Mouse (Mus musculus) lung, embryonic 16.5 days (tissue): ENCODE measurements around the gene Psmb7. TPM values are rescaled to one million over a fixed set of nuclear protein-coding genes. Genes with fewer than 3 reads are reported as not detected.

Source experiments
- ATAC-seq: fragments of 200-750 bp; cut with Nextera tagmentation; 2 replicates; pipeline ENCODE4 v1.8.0; 2017; ENCODE audit warnings: low read depth, mild to moderate bottlenecking, moderate library complexity
- H3K27ac ChIP-seq: fragments of 300-500 bp; sonication (generic); 2 replicates; pipeline ENCODE4 v1.5.1; 2014; ENCODE audit warnings: mild to moderate bottlenecking, control low read depth, low read length
- H3K27me3 ChIP-seq: fragments of 300-500 bp; sonication (generic); 2 replicates; pipeline ENCODE4 v1.6.1; 2014; ENCODE audit warnings: low read depth, low read length, mixed read lengths; ENCODE audit not compliant: control insufficient read depth, insufficient read depth
- H3K36me3 ChIP-seq: fragments of 300-500 bp; sonication (generic); 2 replicates; pipeline ENCODE4 v1.6.1; 2014; ENCODE audit warnings: low read length; ENCODE audit not compliant: control insufficient read depth, insufficient read depth
- H3K4me1 ChIP-seq: fragments of 300-500 bp; sonication (generic); replicated peaks from 2 replicates; pipeline ENCODE4 v1.6.1; 2014; ENCODE audit warnings: low read length, mixed read lengths; ENCODE audit not compliant: control insufficient read depth, insufficient read depth
- H3K4me2 ChIP-seq: fragments of 300-500 bp; sonication (generic); 2 replicates; pipeline ENCODE4 v1.6.1; 2014; ENCODE audit warnings: low read depth, low read length, control low read depth
- H3K4me3 ChIP-seq: fragments of 300-500 bp; sonication (generic); 2 replicates; pipeline ENCODE4 v1.5.1; 2014; ENCODE audit warnings: mild to moderate bottlenecking, low read length, control low read depth
- H3K9ac ChIP-seq: fragments of 300-500 bp; sonication (generic); 2 replicates; pipeline ENCODE4 v1.6.1; 2014; ENCODE audit warnings: low read length, control low read depth
- H3K9me3 ChIP-seq: fragments of 300-500 bp; sonication (generic); 2 replicates; pipeline ENCODE4 v1.6.1; 2016; ENCODE audit warnings: low read length; ENCODE audit not compliant: control insufficient read depth
- WGBS: fragments of 180-500 bp; shearing (Covaris S2); extraction: QIAGEN DNeasy Blood & Tissue Kit; methylation state at CpG from one replicate; pipeline ENCODE4 v1.1.7; 2014; 5-methylcytosine and 5-hydroxymethylcytosine counted together
- polyA plus RNA-seq: library from polyadenylated mRNA; unstranded; fragments of >200 nt; fragmentation: Nextera tagmentation; extraction: Ambion mirVana; gene quantifications from 2 replicates; pipeline ENCODE4 v1.2.1, GENCODE M21; 2015

The Psmb7 gene
- polyA plus RNA-seq, 1 experiment from 2014 or later = 238 TPM

DNA sequence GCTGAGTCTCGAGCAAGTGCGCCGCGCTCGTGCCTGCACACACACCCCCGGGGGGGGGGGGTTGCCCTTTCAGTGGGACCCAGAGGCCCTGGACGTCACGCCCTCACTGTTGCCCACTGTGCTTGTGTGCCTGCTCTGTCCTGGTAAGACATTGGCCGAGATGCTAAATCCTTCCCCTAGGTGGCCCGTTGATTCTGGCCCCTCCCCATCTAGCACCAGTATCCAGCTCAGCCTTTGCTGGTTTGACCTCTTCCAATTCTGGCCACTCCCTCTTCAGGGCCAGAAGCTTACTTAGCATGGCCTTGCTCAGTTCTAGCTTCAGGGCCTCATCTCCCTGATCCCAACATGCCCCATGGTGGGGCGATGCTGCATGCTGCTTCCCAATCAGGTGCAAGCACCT, 28.6 kb upstream of the Psmb7 start:
- no peak overlapping the region for H3K4me3 ChIP-seq
- WGBS = 53% methylated on average over 11 of the region's 11 CpGs
- peaks cover 2% of the 10 kb centered on the region; the same call in 1 of the 2 replicates for H3K4me1 ChIP-seq
- peaks cover 2% of the 10 kb centered on the region; the same call in 1 of the 2 replicates for H3K27me3 ChIP-seq
- no peak overlapping the region for H3K4me2 ChIP-seq
- no peaks in the 10 kb centered on the region for H3K9me3 ChIP-seq
- H3K27ac ChIP-seq = no peak overlapping the region
- no peak overlapping the region for H3K9ac ChIP-seq
- no peaks in the 10 kb centered on the region for H3K36me3 ChIP-seq
- no peak for ATAC-seq

DNA sequence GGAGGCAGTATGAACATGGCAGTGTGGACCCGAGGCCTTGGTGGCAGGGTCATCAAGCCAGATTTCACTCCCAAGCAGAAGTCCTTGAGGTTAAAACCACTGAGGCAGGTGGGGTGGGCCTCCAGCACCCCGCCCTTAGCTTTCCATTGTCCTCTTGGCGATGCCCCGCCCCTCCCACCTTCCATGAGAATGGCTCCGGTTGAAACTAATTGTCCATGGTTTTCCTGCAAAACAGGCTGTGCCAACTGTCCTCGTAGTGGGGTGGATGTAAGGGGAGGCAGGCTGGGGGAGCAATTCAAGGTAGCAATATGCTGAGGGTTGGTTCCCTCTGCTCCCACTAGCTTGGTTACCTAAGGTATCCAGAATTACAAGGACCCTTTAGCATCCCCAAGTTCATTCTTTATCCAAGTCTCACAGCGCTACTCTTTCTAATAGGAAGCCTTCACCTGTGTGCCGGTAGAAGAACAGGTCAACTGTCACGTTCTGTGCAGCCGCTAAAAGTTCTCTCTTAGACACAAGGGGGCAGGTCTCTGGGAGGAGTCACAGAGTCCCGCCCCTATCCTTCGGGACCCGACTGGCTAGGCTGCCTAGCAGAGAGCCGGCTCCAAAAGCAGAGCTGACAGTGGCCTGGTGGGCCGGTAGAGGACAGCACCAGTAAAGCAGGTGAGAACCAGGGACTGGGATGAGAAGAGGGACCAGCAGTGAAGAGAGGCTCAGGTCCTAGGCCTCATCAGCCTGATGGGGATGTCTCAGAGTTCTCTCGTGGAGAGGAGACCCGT, 25.1 kb upstream of the Psmb7 start:
- H3K27ac ChIP-seq = no peak overlapping the region
- 16% methylated on average over 17 of the region's 17 CpGs for WGBS
- no peak overlapping the region for H3K9ac ChIP-seq
- peak; percentile 92 for ATAC-seq
- H3K4me1 ChIP-seq = peaks cover 2% of the 10 kb centered on the region; the same call in 1 of the 2 replicates
- peak overlapping the region; percentile 3; the same call in 1 of the 2 replicates for H3K4me2 ChIP-seq
- no peaks in the 10 kb centered on the region for H3K9me3 ChIP-seq
- H3K4me3 ChIP-seq = no peak overlapping the region
- no peaks in the 10 kb centered on the region for H3K36me3 ChIP-seq
- peaks cover 2% of the 10 kb centered on the region; the same call in 1 of the 2 replicates for H3K27me3 ChIP-seq

DNA sequence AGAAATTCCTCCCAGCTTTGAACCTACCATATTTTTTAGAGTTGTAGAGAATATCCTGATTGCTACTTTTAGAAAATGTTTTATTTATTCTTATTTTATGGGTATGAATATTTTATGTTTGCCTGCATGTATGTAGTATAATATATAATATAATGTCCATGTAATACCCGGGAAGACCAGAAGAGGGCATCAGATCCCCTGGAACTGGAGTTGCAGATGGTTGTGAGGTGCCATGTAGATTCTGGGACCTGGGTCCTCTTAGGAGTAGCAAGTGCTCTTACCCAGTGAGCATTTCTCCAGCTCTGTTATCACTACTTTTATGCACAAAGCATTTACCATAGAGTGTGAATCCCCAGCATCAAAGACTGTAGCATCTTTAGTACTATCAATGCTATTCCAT, 17.5 kb upstream of the Psmb7 start:
- Histone ChIP-seq H3K4me2 (no peak overlapping the region), H3K4me1 (0 out of 2 replicates have a peak, but pooled peaks cover 2% of the 10 kb centered on the region), H3K27me3 (peaks cover 2% of the 10 kb centered on the region), H3K36me3 (no peaks in the 10 kb centered on the region), H3K4me3 (no peak overlapping the region), H3K27ac (no peak overlapping the region), H3K9me3 (no peaks in the 10 kb centered on the region), H3K9ac (no peak overlapping the region)
- 3% methylated on average over 1 of the region's 1 CpGs for WGBS
- no peak for ATAC-seq

DNA sequence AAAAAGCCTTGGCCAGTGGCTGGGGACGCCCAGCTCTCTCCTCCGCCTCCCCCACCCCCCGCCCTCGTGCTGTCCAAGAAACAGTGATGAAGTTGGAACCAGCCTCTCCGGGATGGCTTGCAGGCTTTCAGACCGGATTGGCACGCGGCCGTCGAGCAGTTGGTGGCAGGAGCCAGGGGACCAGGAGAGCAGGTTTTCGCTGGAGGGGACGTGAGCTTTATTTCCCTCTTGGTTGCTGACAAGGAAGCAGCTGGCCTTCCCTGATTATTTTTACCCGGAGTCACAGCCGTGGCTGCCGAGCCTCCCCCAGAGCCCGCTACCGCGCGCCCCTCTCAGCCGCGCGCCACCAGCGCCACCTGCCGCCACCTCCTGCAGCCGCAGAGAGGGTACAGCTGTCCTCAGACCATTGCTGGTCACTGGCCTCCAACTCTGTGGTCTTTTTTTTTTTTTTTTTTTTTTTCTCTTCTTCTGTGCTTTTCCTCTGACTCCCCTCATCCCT, 14.5 kb upstream of the Psmb7 start:
- Histone ChIP-seq H3K9ac (peak overlapping the region; percentile 55; the same call in 1 of the 2 replicates), H3K4me1 (0 out of 2 replicates have a peak, but pooled peaks cover 2% of the 10 kb centered on the region), H3K4me2 (peak overlapping the region; percentile 62), H3K36me3 (no peaks in the 10 kb centered on the region), H3K9me3 (no peaks in the 10 kb centered on the region), H3K27me3 (peaks cover 2% of the 10 kb centered on the region), H3K27ac (no peak overlapping the region), H3K4me3 (peak overlapping the region; percentile 28)
- peak; percentile 96 for ATAC-seq
- WGBS = 1% methylated on average over 24 of the region's 25 CpGs

DNA sequence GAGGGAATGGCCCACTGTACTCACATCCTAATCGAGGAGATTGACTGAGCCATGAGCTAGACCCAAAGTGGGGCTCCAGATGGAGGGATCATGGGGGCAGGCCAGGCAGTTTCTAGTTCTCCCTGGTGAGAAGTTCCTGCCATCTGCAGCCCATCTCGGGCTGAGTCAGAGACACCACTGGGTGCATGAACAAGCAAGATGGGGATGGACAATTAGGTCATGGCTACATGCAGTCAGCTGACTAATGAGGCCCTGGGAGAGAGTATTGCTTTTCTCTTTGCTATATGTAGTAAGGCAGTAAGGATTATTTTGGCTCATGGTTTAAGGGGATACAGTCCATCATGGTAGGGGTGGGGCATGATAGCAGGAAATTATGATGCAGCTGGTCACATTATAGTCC, 9.8 kb upstream of the Psmb7 start:
- no peak for ATAC-seq
- 76% methylated on average over 2 of the region's 2 CpGs for WGBS
- Histone ChIP-seq H3K4me3 (no peak overlapping the region), H3K9me3 (no peaks in the 10 kb centered on the region), H3K27ac (no peak overlapping the region), H3K27me3 (peaks cover 2% of the 10 kb centered on the region), H3K4me2 (no peak overlapping the region), H3K36me3 (no peaks in the 10 kb centered on the region), H3K4me1 (0 out of 2 replicates have a peak, but pooled peaks cover 2% of the 10 kb centered on the region), H3K9ac (no peak overlapping the region)

DNA sequence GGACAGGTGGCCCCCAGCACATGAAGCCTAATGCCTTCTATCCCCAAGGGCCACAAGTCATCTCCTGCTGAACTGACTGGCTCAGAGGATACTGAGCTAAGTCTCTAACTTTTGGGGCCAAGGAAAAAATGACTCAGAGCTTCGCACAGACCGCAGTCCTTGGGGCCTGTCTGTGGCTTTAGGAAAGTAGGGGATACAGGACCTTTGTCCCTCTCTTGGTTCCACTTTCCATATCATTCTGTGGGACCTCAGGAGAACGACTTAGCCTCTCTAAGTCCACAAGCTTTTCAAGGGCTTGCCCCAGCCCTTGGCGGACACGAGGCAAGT, 9.4 kb upstream of the Psmb7 start:
- ATAC-seq = no peak
- Histone ChIP-seq H3K27ac (no peak overlapping the region), H3K4me3 (no peak overlapping the region), H3K36me3 (no peaks in the 10 kb centered on the region), H3K27me3 (peaks cover 2% of the 10 kb centered on the region), H3K4me1 (0 out of 2 replicates have a peak, but pooled peaks cover 2% of the 10 kb centered on the region), H3K9ac (no peak overlapping the region), H3K4me2 (no peak overlapping the region), H3K9me3 (no peaks in the 10 kb centered on the region)
- 84% methylated on average over 5 of the region's 5 CpGs for WGBS

DNA sequence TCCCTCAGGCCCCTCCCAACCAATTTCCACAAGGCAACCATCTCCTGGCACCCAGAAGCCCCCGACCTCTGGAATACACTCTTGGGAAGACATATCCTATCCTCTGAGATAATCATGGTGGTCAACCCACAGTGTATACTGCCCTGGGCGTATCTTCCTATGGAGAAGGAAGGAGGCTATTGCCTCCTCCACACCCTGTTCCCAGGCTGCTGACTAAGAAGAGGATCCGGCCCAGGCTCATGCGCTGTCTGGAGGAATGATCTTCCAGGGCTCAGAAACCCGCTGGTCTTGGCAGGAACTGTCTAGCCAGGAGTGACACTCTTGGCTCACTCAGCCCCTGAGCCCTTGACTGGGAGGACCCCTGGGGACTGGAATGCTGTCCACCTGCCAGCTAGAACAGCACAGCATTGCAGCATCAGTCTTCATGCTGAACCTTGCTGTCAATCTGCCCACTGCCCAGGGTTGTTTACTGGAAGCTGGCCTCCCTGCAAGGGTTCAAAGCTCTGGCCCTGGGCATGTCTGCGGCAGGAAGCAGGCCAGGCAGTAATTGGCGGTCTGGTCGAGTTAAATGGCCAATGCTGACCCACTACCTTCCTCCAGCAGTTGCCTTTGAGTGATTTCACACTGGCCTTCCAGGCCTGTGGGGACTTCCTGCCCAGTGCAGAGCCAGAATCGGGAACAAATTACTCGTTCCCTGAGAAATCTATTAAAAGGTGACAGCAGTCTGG, 8.8 kb upstream of the Psmb7 start:
- Histone ChIP-seq H3K4me1 (no peaks in the 10 kb centered on the region), H3K27ac (no peak overlapping the region), H3K4me2 (no peak overlapping the region), H3K9me3 (no peaks in the 10 kb centered on the region), H3K4me3 (no peak overlapping the region), H3K9ac (no peak overlapping the region), H3K36me3 (no peaks in the 10 kb centered on the region), H3K27me3 (peaks cover 2% of the 10 kb centered on the region)
- no peak for ATAC-seq
- WGBS = 55% methylated on average over 10 of the region's 10 CpGs

DNA sequence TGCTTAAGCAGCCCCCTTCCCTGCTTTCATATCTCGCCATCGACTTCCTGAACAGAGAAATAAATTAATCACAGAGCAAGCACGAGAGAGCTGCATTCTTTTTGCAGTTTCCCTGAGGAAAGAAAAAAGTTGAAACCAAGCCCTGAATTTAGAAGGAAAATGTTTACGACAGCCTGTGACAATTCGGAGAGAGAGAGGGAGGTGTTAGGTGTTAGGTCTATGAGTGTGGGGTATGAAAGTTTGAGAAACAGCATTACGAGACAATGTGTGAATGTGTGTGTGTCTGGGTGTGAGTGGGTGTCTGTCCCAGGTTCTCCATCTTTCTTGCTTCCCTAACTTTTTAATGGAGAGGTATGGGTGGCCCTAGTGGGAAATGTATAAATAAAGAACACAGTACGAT, 8.2 kb upstream of the Psmb7 start:
- no peak overlapping the region for H3K9ac ChIP-seq

DNA sequence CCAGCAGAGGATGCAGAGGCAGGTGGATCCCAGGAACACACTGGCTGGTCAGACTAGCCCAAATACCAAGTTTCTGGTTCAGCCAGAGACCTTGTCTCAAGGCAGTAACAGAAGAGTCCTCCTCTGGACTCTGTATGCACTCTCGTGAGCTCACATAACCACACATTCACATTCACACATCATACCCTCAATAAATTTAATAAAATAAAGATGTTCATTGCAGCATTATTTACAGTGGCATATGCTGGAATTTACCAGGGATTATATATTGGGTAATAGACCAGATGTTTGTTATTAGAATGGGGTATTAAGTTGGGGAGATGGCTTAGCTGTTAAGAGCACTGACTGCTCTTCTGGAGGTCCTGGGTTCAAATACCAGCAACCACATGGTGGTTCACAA, 6.5 kb upstream of the Psmb7 start:
- no peaks in the 10 kb centered on the region for H3K4me1 ChIP-seq
- no peaks in the 10 kb centered on the region for H3K36me3 ChIP-seq
- H3K9me3 ChIP-seq = no peaks in the 10 kb centered on the region
- no peak for ATAC-seq
- no peak overlapping the region for H3K4me3 ChIP-seq
- H3K4me2 ChIP-seq = no peak overlapping the region
- 82% methylated on average over 1 of the region's 1 CpGs for WGBS
- no peaks in the 10 kb centered on the region for H3K27me3 ChIP-seq
- H3K9ac ChIP-seq = no peak overlapping the region
- H3K27ac ChIP-seq = no peak overlapping the region

More for the DNA sequence above, 8.2 kb upstream of the Psmb7 start:
- no peak for ATAC-seq
- Histone ChIP-seq H3K9me3 (no peaks in the 10 kb centered on the region), H3K4me3 (no peak overlapping the region), H3K27ac (no peak overlapping the region), H3K36me3 (no peaks in the 10 kb centered on the region), H3K4me1 (no peaks in the 10 kb centered on the region), H3K27me3 (no peaks in the 10 kb centered on the region; the same call in 1 of the 2 replicates), H3K4me2 (no peak overlapping the region)
- 56% methylated on average over 7 of the region's 7 CpGs for WGBS
